Mouse (Mus musculus): ENCODE measurements at regions not wholly inside any gene's neighbourhood (a gene's known extent, or its start where the extent isn't known, plus 50 kb on each side); places are given as distances from the start of the nearest gene placed in this dataset.
"Not testable (repeated sequence)": the region's sequence is repeated elsewhere in the genome, so short reads cannot be mapped to it uniquely, and the experiment has no call there.

GRCm38 (mm10) chr1:160843671-160844070 is 50.7 kb upstream of the Rabgap1l start:
- no peak for DNase-seq (ENCODE audit: inconsistent ontology term)

- not testable (repeated sequence) for DNase-seq (ENCODE audit: inconsistent ontology term)
Measured at GRCm38 (mm10) chr1:160844709-160845108, 51.7 kb upstream of the Rabgap1l start.

- DNase-seq (ENCODE audit: inconsistent ontology term): no peak
Measured at GRCm38 (mm10) chr1:160850674-160851073, 55.5 kb upstream of the Rc3h1 start.

GRCm38 (mm10) chr1:160854410-160854809 is 51.8 kb upstream of the Rc3h1 start:
- DNase-seq (ENCODE audit: inconsistent ontology term): no peak

GRCm38 (mm10) chr1:160855411-160855810 is 50.8 kb upstream of the Rc3h1 start:
- DNase-seq (ENCODE audit: inconsistent ontology term): no peak

GRCm38 (mm10) chr1:160855926-160856620 is 50.1 kb upstream of the Rc3h1 start:
- DNase-seq (ENCODE audit: inconsistent ontology term): peak; percentile 67
